Mouse (Mus musculus): ENCODE data around the gene Rassf3. TPM values are rescaled to one million over a fixed set of nuclear protein-coding genes. Genes with fewer than 3 reads are reported as not detected.

Rassf3 gene
- total RNA-seq, 1 experiment: 13.1 TPM

GRCm38 (mm10) chr10:121430764-121431540 lies 45.2 kb downstream of the Rassf3 start:
- Histone ChIP-seq H3K4me1 (ENCODE audit: control insufficient read depth in 2 of 2, insufficient read depth in 2 of 2, low read length in 2 of 2, poor library complexity in 1 of 2) (peaks cover 9 to 47% of the 10 kb centered on the region in 2 experiments), H3K27ac (ENCODE audit: insufficient read depth, low read depth, low read length, poor library complexity, severe bottlenecking) (0 out of 2 replicates have a peak overlapping the region, but pooled peaks have one; percentile 48), H3K36me3 (ENCODE audit: control insufficient read depth, insufficient read depth, low read length, poor library complexity, severe bottlenecking) (no peaks in the 10 kb centered on the region), H3K9ac (ENCODE audit: insufficient read depth, low read depth, low read length, poor library complexity, severe bottlenecking) (no peak overlapping the region), H3K4me3 (ENCODE audit: insufficient read depth in 1 of 2, low read depth in 1 of 2, low read length in 2 of 2, poor library complexity in 1 of 2, severe bottlenecking in 1 of 2) (no peak overlapping the region), H3K9me3 (ENCODE audit: control insufficient read depth, insufficient read depth, low read depth, low read length) (no peaks in the 10 kb centered on the region)
- no peak for DNase-seq (ENCODE audit: low read depth, low spot score)
- in situ Hi-C loops (cut with MboI; ENCODE audit: low sequenced_read_pairs in 2 of 2, unreplicated experiment in 2 of 2): no loop called here
- no peak for TF ChIP-seq ZC3H11A (IDR thresholded peaks at IDR 0.05; ENCODE audit: borderline replicate concordance, low read depth, low read length)
- TF ChIP-seq MAFK (IDR thresholded peaks at IDR 0.05; ENCODE audit: insufficient read depth, low read depth, low read length): no peak
- no peak for TF ChIP-seq ZNF384 (IDR thresholded peaks at IDR 0.05; ENCODE audit: low read depth, low read length)
- TF ChIP-seq CHD2 (IDR thresholded peaks at IDR 0.05; ENCODE audit: low read depth, low read length): no peak
- no peak for TF ChIP-seq HCFC1 (IDR thresholded peaks at IDR 0.05; ENCODE audit: borderline replicate concordance, insufficient read depth, low read length)

DNA sequence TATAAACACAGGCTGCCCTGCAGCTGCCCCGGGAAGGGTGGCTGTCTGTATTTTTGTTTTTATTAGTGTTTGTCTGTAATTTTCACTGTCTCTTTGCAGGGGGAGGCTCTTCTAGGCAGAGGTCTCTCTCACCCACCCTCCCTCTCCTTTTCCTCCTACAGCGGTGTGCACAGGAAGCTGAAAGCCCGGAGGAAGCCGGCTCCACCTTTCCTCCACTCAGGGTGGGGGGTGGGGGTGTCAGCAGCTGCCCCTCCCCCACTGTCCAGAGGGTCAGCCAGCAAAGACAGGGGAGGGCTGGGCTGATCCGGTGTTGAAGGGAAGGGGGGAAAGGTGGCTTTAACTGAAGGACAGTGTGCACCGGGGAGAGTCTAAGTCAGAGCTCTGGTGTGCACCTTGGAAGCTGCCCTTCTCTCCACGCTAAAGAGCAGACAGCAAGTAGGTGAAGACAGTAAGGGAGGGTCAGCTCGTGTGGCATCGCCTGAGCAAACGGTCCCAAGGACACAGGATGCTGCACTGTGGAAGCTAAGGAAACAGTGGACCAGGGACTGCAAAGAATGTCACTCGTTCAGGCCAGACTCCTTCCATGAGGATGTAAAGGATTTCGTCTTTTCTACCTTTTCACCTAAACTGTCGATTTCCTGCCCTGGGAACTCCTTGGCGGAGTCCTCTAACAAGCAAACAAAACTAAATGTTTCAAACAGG lies 46.0 kb downstream of the Rassf3 start:
- no peak for DNase-seq (ENCODE audit: low read depth, low spot score)
- Histone ChIP-seq H3K4me3 (ENCODE audit: insufficient read depth in 1 of 2, low read depth in 1 of 2, low read length in 2 of 2, poor library complexity in 1 of 2, severe bottlenecking in 1 of 2) (peak overlapping the region in 1 of 2 experiments; percentile 35; a peak in 2 of 4 replicates), H3K9me3 (ENCODE audit: control insufficient read depth, insufficient read depth, low read depth, low read length) (no peaks in the 10 kb centered on the region), H3K9ac (ENCODE audit: insufficient read depth, low read depth, low read length, poor library complexity, severe bottlenecking) (peak overlapping the region; percentile 39; the same call in 1 of the 2 replicates), H3K27ac (ENCODE audit: insufficient read depth, low read depth, low read length, poor library complexity, severe bottlenecking) (peak overlapping the region; percentile 48; the same call in 1 of the 2 replicates), H3K36me3 (ENCODE audit: control insufficient read depth, insufficient read depth, low read length, poor library complexity, severe bottlenecking) (no peaks in the 10 kb centered on the region), H3K4me1 (ENCODE audit: control insufficient read depth in 2 of 2, insufficient read depth in 2 of 2, low read length in 2 of 2, poor library complexity in 1 of 2) (peaks cover 5 to 45% of the 10 kb centered on the region in 2 experiments)
- no peak for TF ChIP-seq MAFK (IDR thresholded peaks at IDR 0.05; ENCODE audit: insufficient read depth, low read depth, low read length)
- TF ChIP-seq ZC3H11A (IDR thresholded peaks at IDR 0.05; ENCODE audit: borderline replicate concordance, low read depth, low read length): no peak
- no peak for TF ChIP-seq CHD2 (IDR thresholded peaks at IDR 0.05; ENCODE audit: low read depth, low read length)
- TF ChIP-seq ZNF384 (IDR thresholded peaks at IDR 0.05; ENCODE audit: low read depth, low read length): no peak
- TF ChIP-seq HCFC1 (IDR thresholded peaks at IDR 0.05; ENCODE audit: borderline replicate concordance, insufficient read depth, low read length): no peak
- in situ Hi-C loops (cut with MboI; ENCODE audit: low sequenced_read_pairs in 2 of 2, unreplicated experiment in 2 of 2): no loop called here

DNA sequence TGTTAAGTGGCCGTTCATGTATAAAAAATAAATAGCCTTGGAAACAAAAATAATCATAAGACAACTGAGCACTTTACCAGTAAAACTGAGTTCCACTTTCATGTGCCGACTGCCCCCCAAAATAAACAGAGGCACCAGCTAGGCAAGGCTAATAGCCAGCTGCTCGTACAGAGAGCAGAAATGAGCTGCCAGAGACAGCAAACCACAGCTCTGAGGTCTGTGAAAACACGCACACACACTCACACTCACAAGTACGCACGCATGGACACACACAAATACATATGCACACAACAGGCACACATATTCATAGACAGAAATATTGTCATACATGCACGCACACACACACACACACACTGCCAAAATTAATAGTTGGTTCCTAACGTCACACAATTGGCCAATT lies 46.6 kb downstream of the Rassf3 start:
- Histone ChIP-seq H3K4me3 (ENCODE audit: insufficient read depth in 1 of 2, low read depth in 1 of 2, low read length in 2 of 2, poor library complexity in 1 of 2, severe bottlenecking in 1 of 2) (no peak overlapping the region), H3K36me3 (ENCODE audit: control insufficient read depth, insufficient read depth, low read length, poor library complexity, severe bottlenecking) (no peaks in the 10 kb centered on the region), H3K9me3 (ENCODE audit: control insufficient read depth, insufficient read depth, low read depth, low read length) (no peaks in the 10 kb centered on the region), H3K27ac (ENCODE audit: insufficient read depth, low read depth, low read length, poor library complexity, severe bottlenecking) (0 out of 2 replicates have a peak overlapping the region, but pooled peaks have one; percentile 48), H3K4me1 (ENCODE audit: control insufficient read depth in 2 of 2, insufficient read depth in 2 of 2, low read length in 2 of 2, poor library complexity in 1 of 2) (peaks cover 5 to 47% of the 10 kb centered on the region in 2 experiments), H3K9ac (ENCODE audit: insufficient read depth, low read depth, low read length, poor library complexity, severe bottlenecking) (no peak overlapping the region)
- no peak for TF ChIP-seq CHD2 (IDR thresholded peaks at IDR 0.05; ENCODE audit: low read depth, low read length)
- no peak for TF ChIP-seq MAFK (IDR thresholded peaks at IDR 0.05; ENCODE audit: insufficient read depth, low read depth, low read length)
- TF ChIP-seq HCFC1 (IDR thresholded peaks at IDR 0.05; ENCODE audit: borderline replicate concordance, insufficient read depth, low read length): no peak
- TF ChIP-seq ZC3H11A (IDR thresholded peaks at IDR 0.05; ENCODE audit: borderline replicate concordance, low read depth, low read length): no peak
- no peak for TF ChIP-seq ZNF384 (IDR thresholded peaks at IDR 0.05; ENCODE audit: low read depth, low read length)
- no peak for DNase-seq (ENCODE audit: low read depth, low spot score)
- in situ Hi-C loops (cut with MboI; ENCODE audit: low sequenced_read_pairs in 2 of 2, unreplicated experiment in 2 of 2): no loop called here

- Histone ChIP-seq H3K4me3 (ENCODE audit: insufficient read depth in 1 of 2, low read depth in 1 of 2, low read length in 2 of 2, poor library complexity in 1 of 2, severe bottlenecking in 1 of 2) (no peak overlapping the region), H3K9me3 (ENCODE audit: control insufficient read depth, insufficient read depth, low read depth, low read length) (no peaks in the 10 kb centered on the region), H3K27ac (ENCODE audit: insufficient read depth, low read depth, low read length, poor library complexity, severe bottlenecking) (no peak overlapping the region), H3K9ac (ENCODE audit: insufficient read depth, low read depth, low read length, poor library complexity, severe bottlenecking) (no peak overlapping the region), H3K36me3 (ENCODE audit: control insufficient read depth, insufficient read depth, low read length, poor library complexity, severe bottlenecking) (no peaks in the 10 kb centered on the region; the same call in 1 of the 2 replicates), H3K4me1 (ENCODE audit: control insufficient read depth in 2 of 2, insufficient read depth in 2 of 2, low read length in 2 of 2, poor library complexity in 1 of 2) (peaks cover 5 to 46% of the 10 kb centered on the region in 2 experiments)
- TF ChIP-seq MAFK (IDR thresholded peaks at IDR 0.05; ENCODE audit: insufficient read depth, low read depth, low read length) (no peak), ZNF384 (IDR thresholded peaks at IDR 0.05; ENCODE audit: low read depth, low read length) (no peak), ZC3H11A (IDR thresholded peaks at IDR 0.05; ENCODE audit: borderline replicate concordance, low read depth, low read length) (no peak), HCFC1 (IDR thresholded peaks at IDR 0.05; ENCODE audit: borderline replicate concordance, insufficient read depth, low read length) (no peak), CHD2 (IDR thresholded peaks at IDR 0.05; ENCODE audit: low read depth, low read length) (no peak)
- DNase-seq (ENCODE audit: low read depth, low spot score): no peak
- in situ Hi-C loops (cut with MboI; ENCODE audit: low sequenced_read_pairs in 2 of 2, unreplicated experiment in 2 of 2): no loop called here
These were observed 47.1 kb downstream of the Rassf3 start for GRCm38 (mm10) chr10:121429089-121429488.
